Mouse (Mus musculus) kidney, postnatal 0 days (tissue): ENCODE data around the gene Ranbp17. TPM values are rescaled to one million over a fixed set of nuclear protein-coding genes. Genes with fewer than 3 reads are reported as not detected.
"Not testable (repeated sequence)": the region's sequence is repeated elsewhere in the genome, so short reads cannot be mapped to it uniquely, and the experiment has no call there.

ENCODE experiments used
- ATAC-seq: fragments of 200-750 bp; cut with Nextera tagmentation; replicated peaks from 2 replicates; pipeline ENCODE4 v1.8.0; 2017; ENCODE audit warnings: low read depth, moderate number of reproducible peaks, moderate TSS enrichment, moderate library complexity; ENCODE audit not compliant: low FRiP score
- DNase-seq: peaks from one replicate; pipeline ENCODE4 v3.0.0-alpha.2; 2016; ENCODE audit warnings: low spot score
- H3K27ac ChIP-seq: fragments of 300-500 bp; sonication (generic); 2 replicates; pipeline ENCODE4 v1.5.1; 2014; ENCODE audit warnings: mild to moderate bottlenecking
- H3K27me3 ChIP-seq: fragments of 300-500 bp; sonication (generic); 2 replicates; pipeline ENCODE4 v1.6.1; 2014; ENCODE audit warnings: low read length, mixed read lengths; ENCODE audit not compliant: insufficient read depth
- H3K36me3 ChIP-seq: fragments of 300-500 bp; sonication (generic); 2 replicates; pipeline ENCODE4 v1.6.1; 2014; ENCODE audit warnings: low read length, mixed read lengths; ENCODE audit not compliant: insufficient read depth
- H3K4me1 ChIP-seq: fragments of 300-500 bp; sonication (generic); replicated peaks from 2 replicates; pipeline ENCODE4 v1.6.1; 2014; ENCODE audit warnings: antibody characterized with exemption, low read length, mixed read lengths; ENCODE audit not compliant: insufficient read depth
- H3K4me2 ChIP-seq: fragments of 300-500 bp; sonication (generic); 2 replicates; pipeline ENCODE4 v1.6.1; 2014; ENCODE audit warnings: mild to moderate bottlenecking, low read length, moderate library complexity, mixed read lengths
- H3K4me3 ChIP-seq: fragments of 300-500 bp; sonication (generic); replicated peaks from 2 replicates; pipeline ENCODE4 v1.5.1; 2014; ENCODE audit warnings: low read depth, low read length
- H3K9ac ChIP-seq: fragments of 300-500 bp; sonication (generic); 2 replicates; pipeline ENCODE4 v1.6.1; 2014; ENCODE audit warnings: low read depth, low read length
- H3K9me3 ChIP-seq: fragments of 300-500 bp; sonication (generic); replicated peaks from 2 replicates; pipeline ENCODE4 v1.6.1; 2016; ENCODE audit warnings: low read length, inconsistent platforms, mixed read lengths
- CTCF ChIP-seq: IDR thresholded peaks from 2 replicates; pipeline ENCODE4 v1.5.1; 2016; ENCODE audit warnings: antibody characterized with exemption, low read depth, mild to moderate bottlenecking, moderate library complexity
- WGBS: fragments of 180-500 bp; shearing (Covaris S2); extraction: QIAGEN DNeasy Blood & Tissue Kit; methylation state at CpG from one replicate; pipeline ENCODE4 v1.1.7; 2014; 5-methylcytosine and 5-hydroxymethylcytosine counted together
- polyA plus RNA-seq: library from polyadenylated mRNA; unstranded; fragments of >200 nt; fragmentation: Nextera tagmentation; extraction: Ambion mirVana; gene quantifications from 2 replicates; pipeline ENCODE4 v1.2.1, GENCODE M21; 2015

The Ranbp17 gene
- polyA plus RNA-seq, 1 experiment from 2014 or later, result 5.4 TPM

- no peak; the same call in 1 of the 2 replicates for TF ChIP-seq CTCF
- no peak overlapping the region for H3K4me2 ChIP-seq
- no peaks in the 10 kb centered on the region for H3K4me1 ChIP-seq
- no peaks in the 10 kb centered on the region for H3K9me3 ChIP-seq
- H3K27me3 ChIP-seq, result no peaks in the 10 kb centered on the region
- ATAC-seq (no peak), DNase-seq (no peak)
- H3K36me3 ChIP-seq, result no peaks in the 10 kb centered on the region
- H3K4me3 ChIP-seq, result no peak overlapping the region
- WGBS, result 10% methylated on average over 5 of the region's 5 CpGs
- no peak overlapping the region for H3K9ac ChIP-seq
- H3K27ac ChIP-seq, result no peak overlapping the region
Observed at GRCm38 (mm10) chr11:33433813-33434212, 79.7 kb downstream of the Ranbp17 start.

GRCm38 (mm10) chr11:33428238-33428637 is 85.3 kb downstream of the Ranbp17 start:
- not testable (repeated sequence) for H3K9me3 ChIP-seq, H3K27ac ChIP-seq, H3K4me3 ChIP-seq, H3K36me3 ChIP-seq, H3K4me1 ChIP-seq, ATAC-seq, H3K4me2 ChIP-seq, H3K27me3 ChIP-seq, H3K9ac ChIP-seq, DNase-seq
- WGBS, result 95% methylated on average over 17 of the region's 17 CpGs

- ATAC-seq, H3K9ac ChIP-seq, H3K4me1 ChIP-seq, H3K4me2 ChIP-seq, DNase-seq, H3K9me3 ChIP-seq, H3K36me3 ChIP-seq, H3K4me3 ChIP-seq, H3K27me3 ChIP-seq, H3K27ac ChIP-seq: not testable (repeated sequence)
- WGBS, result 91% methylated on average over 5 of the region's 5 CpGs
Observed at GRCm38 (mm10) chr11:33427789-33428188, 85.8 kb downstream of the Ranbp17 start.

GRCm38 (mm10) chr11:33422226-33422625 is 91.3 kb downstream of the Ranbp17 start:
- H3K27me3 ChIP-seq, result no peaks in the 10 kb centered on the region
- H3K4me3 ChIP-seq, result no peak overlapping the region
- DNase-seq (no peak), ATAC-seq (no peak)
- no peaks in the 10 kb centered on the region for H3K4me1 ChIP-seq
- no peak overlapping the region for H3K9ac ChIP-seq
- no peak for TF ChIP-seq CTCF
- no peaks in the 10 kb centered on the region for H3K9me3 ChIP-seq
- no peaks in the 10 kb centered on the region for H3K36me3 ChIP-seq
- no peak overlapping the region for H3K27ac ChIP-seq
- WGBS, result 66% methylated on average over 3 of the region's 3 CpGs
- no peak overlapping the region for H3K4me2 ChIP-seq

GRCm38 (mm10) chr11:33404651-33405050 is 108.9 kb downstream of the Ranbp17 start:
- no peaks in the 10 kb centered on the region for H3K27me3 ChIP-seq
- no peaks in the 10 kb centered on the region for H3K4me1 ChIP-seq
- H3K36me3 ChIP-seq, result no peaks in the 10 kb centered on the region
- no peak overlapping the region for H3K4me2 ChIP-seq
- TF ChIP-seq CTCF, result no peak
- no peaks in the 10 kb centered on the region for H3K9me3 ChIP-seq
- no peak for ATAC-seq
- H3K4me3 ChIP-seq, result no peak overlapping the region
- H3K27ac ChIP-seq, result no peak overlapping the region
- no peak for DNase-seq
- 86% methylated on average over 4 of the region's 4 CpGs for WGBS
- no peak overlapping the region for H3K9ac ChIP-seq

- no peaks in the 10 kb centered on the region for H3K36me3 ChIP-seq
- no peaks in the 10 kb centered on the region for H3K27me3 ChIP-seq
- no peak overlapping the region for H3K4me2 ChIP-seq
- no peak overlapping the region for H3K27ac ChIP-seq
- H3K4me1 ChIP-seq, result no peaks in the 10 kb centered on the region
- 57% methylated on average over 1 of the region's 1 CpGs for WGBS
- ATAC-seq, result no peak
- no peaks in the 10 kb centered on the region for H3K9me3 ChIP-seq
- no peak for TF ChIP-seq CTCF
- no peak for DNase-seq
- no peak overlapping the region for H3K4me3 ChIP-seq
- no peak overlapping the region for H3K9ac ChIP-seq
Observed at GRCm38 (mm10) chr11:33399346-33399745, 114.2 kb downstream of the Ranbp17 start.

- no peak overlapping the region for H3K9ac ChIP-seq
- TF ChIP-seq CTCF, result no peak
- DNase-seq, result no peak
- WGBS, result 88% methylated on average over 3 of the region's 3 CpGs
- no peaks in the 10 kb centered on the region for H3K27me3 ChIP-seq
- no peak overlapping the region for H3K4me2 ChIP-seq
- no peak overlapping the region for H3K4me3 ChIP-seq
- no peaks in the 10 kb centered on the region for H3K36me3 ChIP-seq
- H3K9me3 ChIP-seq, result no peaks in the 10 kb centered on the region
- no peak overlapping the region for H3K27ac ChIP-seq
- H3K4me1 ChIP-seq, result no peaks in the 10 kb centered on the region
- ATAC-seq, result no peak
Observed at GRCm38 (mm10) chr11:33398701-33399100, 114.8 kb downstream of the Ranbp17 start.
